Mouse (Mus musculus) yolk sac, embryonic 10.5 days (tissue): ENCODE data around the gene Ubald2.
"Not testable (repeated sequence)": the region's sequence is repeated elsewhere in the genome, so short reads cannot be mapped to it uniquely, and the experiment has no call there.

Source experiments
- DNase-seq: peaks from one replicate; pipeline ENCODE4 v3.0.0-alpha.2; 2017; ENCODE audit warnings: low spot score

Gene Ubald2

DNA sequence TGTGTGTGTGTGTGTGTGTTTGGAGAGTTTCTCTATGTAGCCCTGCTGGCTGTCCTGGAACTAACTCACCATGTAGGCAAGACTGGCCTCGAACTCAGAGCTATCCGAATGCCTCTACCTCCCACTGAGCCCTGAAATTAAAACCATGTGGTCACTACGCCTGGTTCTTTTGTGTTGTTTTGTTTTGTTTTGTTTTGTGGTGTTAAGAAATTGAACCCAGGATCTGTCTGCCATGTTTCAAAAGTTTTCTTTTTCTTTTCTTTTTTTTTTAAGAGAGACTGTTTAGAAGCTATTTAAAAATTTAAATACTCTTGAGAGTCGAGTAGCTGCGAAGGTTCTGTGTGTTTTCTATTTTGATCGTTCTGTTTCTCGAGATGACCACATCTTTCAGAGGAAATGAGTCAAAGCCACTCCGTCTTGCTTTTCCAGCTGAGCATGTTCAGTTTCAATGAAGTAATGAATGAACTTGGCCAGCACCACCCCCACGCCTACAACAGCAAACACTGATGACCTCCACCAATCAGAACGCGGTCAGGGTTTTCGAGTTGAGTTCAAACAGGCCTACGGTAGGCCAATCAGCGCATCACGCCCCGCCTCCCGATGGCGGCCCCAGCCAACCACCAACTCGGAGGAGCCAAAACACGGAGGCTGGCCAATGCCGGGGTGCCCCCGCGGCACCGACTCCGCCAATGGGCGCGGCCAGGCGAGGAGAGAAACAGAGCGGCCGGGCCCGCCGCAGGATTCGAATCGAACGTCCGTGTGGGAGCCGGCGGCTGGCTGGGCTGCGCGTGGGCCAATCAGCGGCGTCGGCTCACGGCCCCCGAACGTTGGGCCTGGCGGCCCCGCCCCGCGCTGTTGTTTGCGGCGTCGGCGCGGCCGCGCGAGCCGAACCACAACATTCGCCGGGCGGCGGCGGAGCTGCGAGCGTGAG is at the start of gene Ubald2:
Gene Ubald2 (plus strand): TSS at position 739 of the 931 bp plus-strand sequence.
- DNase-seq = peak; percentile 100

- DNase-seq = no peak
Observed at GRCm38 (mm10) chr11:116384171-116384570, 49.7 kb upstream of the Ubald2 start.

DNA sequence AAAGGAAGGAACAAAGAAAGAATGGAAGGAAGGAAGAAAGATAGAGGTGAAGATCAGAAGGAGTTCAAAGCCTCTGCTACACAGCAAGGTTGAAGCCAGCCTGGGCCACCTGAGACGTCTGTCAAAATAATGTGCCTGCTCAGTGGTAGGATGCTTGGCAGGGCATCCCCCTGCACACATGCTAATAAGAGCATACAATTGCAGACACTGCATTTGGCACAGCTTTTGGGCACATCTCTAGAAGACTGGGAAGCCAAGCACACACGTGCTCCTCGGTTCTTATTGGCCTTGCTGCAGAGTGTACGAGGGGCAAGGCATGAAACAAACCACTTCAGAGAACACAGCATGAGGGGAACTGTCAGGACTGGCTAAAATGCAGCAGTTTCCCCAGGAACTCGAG is 47.9 kb upstream of the Ubald2 start:
- DNase-seq = no peak

DNA sequence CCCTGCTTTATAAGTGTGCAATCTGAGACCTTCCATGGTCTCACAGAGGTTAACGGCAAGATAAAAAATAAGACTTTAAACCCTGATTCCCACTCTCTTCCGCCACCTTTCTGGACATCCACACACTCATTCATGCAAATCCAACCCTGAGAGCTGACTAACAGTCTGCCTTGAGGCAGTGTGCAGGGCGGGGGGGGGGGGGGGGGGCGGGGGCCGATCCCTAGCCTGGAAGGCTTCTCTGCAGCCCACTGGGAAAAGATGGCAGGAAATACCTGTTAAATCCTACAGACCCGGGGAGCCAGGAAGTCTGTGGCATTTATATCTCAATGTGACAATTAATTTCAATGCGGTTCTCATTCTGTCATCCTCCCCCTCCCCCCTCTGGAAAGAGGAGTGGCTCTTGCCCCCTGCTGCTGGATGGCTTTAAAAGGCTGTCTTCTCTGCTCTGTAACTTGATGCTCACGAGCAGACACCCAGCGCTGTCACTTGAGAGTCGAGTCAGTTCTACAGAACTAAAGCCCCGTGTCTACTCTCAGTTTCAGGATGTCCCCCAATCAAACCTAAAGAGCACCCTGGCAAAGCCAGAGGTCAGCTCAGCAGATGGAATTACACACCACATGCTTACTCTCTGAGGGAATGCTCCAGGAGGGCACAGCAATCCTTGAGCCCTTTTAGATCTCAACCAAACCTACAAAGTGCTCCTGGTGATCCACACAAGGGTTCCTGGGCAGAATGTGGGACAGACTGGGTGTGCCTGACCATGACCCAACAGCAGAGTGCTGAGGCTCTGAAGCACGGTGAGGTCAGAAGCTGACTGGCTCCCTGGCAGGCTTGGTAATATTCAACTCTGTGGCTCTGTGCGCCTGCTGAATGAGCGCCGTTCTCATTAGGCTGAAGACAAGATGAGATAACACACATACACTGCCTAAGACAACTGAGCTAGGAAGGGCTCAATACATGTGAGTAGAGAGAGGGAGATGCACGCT is 46.5 kb upstream of the Ubald2 start:
- DNase-seq = peak; percentile 50

GRCm38 (mm10) chr11:116388841-116389480 is 44.9 kb upstream of the Ubald2 start:
- peak; percentile 29 for DNase-seq

DNA sequence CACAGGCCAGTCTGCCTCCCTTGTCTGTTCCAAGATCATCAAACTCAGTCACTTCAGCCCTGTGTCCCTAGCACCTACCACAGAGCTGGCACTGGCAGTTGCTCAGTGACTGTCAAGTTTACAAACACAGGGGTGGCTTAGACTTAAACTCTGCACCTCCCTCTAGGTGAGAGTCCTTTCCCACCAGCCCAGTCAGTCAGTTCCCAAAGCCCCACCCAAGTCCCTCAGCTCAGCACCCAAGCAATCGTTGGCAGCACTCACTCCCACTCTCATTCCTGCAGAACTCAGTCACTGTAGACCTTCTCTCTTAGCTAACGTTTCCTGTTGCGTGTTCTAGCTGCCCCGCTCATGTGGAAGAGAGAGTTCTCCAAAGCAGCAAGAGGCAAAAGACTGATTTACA is 39.1 kb upstream of the Ubald2 start:
- no peak for DNase-seq

- DNase-seq = no peak
Observed at GRCm38 (mm10) chr11:116396276-116396933, 37.5 kb upstream of the Ubald2 start.

DNA sequence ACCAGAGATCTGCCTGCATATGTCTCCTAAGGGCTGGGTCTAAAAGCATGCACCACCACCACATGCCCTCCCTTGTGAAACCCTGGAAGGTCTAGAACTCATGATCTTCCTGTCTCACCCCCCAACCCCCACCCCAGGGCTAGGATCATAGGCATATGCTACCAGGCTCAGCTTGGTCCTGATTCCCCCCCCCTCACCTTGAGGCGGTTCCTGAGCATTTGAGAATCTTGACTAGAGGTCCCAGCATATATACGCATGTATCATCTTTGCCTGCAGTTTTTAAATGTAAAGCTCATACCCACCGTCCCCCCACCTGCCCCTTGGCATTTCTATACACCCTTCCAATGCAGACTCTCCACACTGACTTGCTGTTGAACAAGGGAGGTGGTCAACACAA is 37.0 kb upstream of the Ubald2 start:
- DNase-seq = no peak

- no peak for DNase-seq
Observed at GRCm38 (mm10) chr11:116397517-116398347, 36.2 kb upstream of the Ubald2 start.

GRCm38 (mm10) chr11:116398348-116398677 is 35.6 kb upstream of the Ubald2 start:
- no peak for DNase-seq

- no peak for DNase-seq
Observed at GRCm38 (mm10) chr11:116400560-116400959, 33.3 kb upstream of the Ubald2 start.

- DNase-seq = no peak
Observed at GRCm38 (mm10) chr11:116405601-116406000, 28.3 kb upstream of the Ubald2 start.

- no peak for DNase-seq
Observed at GRCm38 (mm10) chr11:116406231-116406728, 27.6 kb upstream of the Ubald2 start.

DNA sequence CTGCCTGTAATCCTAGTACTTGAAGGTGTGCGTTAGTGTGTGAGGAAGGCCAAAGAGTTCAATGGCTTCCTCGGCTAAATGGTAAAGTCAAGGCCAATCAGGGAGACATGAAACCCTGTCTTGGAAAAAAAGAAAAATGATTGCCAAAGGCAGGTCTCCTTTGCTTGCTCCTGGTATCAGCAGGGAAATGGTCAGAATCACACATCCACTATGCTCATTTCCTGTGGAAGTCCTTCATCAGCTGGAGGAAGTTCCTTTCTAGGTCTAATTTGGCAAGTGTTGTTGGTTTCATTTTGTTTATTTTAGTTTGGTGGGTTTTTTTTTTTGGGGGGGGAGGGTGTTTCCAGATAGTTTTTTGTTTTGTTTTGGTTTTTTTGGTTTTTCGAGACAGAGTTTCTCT is 24.9 kb upstream of the Ubald2 start:
- DNase-seq = no peak

- not testable (repeated sequence) for DNase-seq
Observed at GRCm38 (mm10) chr11:116410415-116410814, 23.5 kb upstream of the Ubald2 start.

GRCm38 (mm10) chr11:116411582-116411981 is 22.3 kb upstream of the Ubald2 start:
- no peak for DNase-seq

- peak; percentile 19 for DNase-seq
Observed at GRCm38 (mm10) chr11:116412028-116412827, 21.7 kb upstream of the Ubald2 start.

DNA sequence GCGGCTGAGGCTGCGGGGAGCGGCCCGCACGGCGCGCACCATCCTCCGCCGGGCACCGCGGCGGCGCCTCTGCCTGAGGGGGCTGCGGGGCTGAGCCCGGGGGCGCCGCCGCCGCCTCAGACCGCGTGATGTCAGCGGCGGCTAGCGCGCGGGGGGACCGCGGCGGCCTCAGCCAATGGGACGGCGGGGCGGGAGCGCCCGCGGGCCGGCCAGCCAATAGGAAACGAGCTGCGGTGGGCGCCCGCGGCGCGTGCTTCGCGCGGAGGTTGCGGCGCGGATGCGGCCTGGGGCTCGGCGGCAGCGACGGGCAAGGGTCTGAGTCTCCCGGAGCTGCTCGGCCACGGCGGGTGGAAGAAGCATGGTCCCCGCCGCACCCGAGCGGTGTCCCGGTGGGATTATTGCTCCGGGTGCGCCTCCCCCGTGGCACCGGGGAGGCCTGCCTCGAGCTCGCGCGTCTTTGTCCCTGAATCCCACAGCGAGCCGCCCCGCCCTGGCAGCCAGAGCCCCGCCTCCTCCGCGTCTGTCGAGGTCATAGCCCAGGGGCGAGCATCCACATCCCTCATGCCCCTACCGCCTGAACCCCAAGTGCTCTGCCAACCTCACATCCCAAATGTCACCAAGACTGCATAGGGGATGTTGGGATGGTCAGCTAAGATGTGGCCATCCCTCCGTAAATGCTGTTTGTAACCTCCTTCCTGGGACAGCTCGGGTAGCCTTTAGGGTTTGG is 20.8 kb upstream of the Ubald2 start, which contains the start of gene Rnf157:
Gene Rnf157 (minus strand): TSS at position 129 of the 727 bp plus-strand sequence.
- DNase-seq = peak; percentile 81

DNA sequence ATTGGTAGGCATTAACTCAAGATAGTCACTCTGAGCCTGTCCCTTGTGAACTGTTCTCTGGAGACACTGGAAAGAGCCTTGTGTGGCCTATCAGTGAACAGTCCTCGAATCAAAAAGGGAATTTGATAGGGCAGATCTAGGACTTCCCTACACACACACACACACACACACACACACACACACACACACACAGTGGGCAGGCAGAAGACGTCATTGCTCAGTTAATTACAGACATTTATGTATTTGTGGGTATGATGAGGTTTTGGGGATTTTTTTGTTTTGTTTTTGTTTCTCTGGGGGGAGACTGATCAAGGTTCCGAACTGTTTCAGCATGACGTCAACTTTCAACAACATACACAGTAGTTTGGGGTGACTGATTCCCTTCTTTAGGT is 20.3 kb upstream of the Ubald2 start:
- no peak for DNase-seq
